Mouse (Mus musculus) kidney, postnatal 10 days (tissue): ENCODE measurements around the gene Hoxb9.

Source experiments
- DNase-seq: peaks from one replicate; pipeline ENCODE4 v3.0.0; 2021; ENCODE audit warnings: mixed read lengths

Gene Hoxb9

DNA sequence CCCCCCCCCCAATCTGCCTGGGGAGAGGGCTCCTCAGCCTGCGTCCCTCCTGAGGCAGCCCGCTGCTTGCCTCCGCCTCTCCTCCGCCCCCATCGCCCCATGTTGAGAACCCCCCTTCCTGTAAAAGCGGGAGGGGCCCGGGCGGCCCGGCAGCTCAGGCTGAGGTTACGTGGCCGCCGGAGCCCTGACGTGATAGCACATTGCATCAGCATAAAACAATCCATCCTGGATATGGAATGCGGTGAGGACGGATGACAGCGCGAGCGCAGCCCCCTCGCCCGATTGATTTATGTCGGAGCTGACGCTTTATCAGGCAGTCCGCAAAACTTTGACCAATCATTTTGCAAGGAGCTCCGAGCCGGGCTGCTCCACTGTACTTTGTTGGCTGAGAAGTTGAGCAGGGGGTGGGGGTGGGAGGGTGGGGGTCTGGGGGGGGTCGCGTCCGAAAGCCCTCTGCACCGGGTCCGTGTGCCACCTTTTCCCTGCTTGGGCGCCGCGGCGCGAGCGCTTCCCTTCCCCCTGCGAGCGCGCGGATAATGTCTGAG lies at the start of gene Hoxb9:
Hoxb9 (plus strand) TSS at position 462 of the 545 bp plus-strand sequence.
- DNase-seq = peak; percentile 86

DNA sequence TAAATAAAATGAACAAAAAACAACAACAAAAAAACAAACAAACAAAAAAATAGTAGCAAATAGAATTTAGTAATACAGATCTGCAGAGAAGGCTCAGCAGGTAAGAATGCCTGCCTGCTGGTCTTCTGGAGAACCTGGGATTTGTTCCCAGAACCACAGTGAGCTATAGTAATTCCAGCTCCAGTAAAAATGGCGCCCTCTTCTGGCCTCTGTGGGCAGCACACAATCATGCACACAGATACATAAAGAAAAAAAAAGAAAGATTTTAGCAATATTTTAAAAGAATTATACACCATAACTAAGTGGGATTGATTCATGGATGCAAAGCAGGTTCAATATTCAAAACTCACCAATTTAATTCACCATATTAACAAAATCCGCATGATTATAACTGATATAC lies 47.4 kb upstream of the Hoxb9 start:
- DNase-seq = no peak

DNA sequence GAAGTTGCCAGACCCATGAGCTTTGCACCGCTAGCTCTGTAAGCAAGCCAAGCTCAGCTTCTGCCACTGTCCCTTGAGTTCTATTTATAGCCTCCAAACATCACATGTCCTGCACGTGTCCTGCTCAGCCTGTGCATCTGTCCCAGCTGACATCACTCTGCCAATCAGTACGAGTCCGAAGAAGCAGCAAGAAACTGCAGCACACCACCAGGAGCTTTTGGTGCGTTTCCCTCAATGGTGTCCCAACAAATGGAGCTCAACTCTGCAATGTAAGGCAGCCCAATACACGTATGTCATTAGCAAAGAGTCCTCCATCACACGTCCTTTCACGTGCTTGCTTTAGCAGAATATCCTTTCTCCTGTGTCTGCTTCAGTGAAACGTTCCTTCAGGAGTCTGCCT lies 43.6 kb upstream of the Hoxb9 start:
- no peak for DNase-seq

DNA sequence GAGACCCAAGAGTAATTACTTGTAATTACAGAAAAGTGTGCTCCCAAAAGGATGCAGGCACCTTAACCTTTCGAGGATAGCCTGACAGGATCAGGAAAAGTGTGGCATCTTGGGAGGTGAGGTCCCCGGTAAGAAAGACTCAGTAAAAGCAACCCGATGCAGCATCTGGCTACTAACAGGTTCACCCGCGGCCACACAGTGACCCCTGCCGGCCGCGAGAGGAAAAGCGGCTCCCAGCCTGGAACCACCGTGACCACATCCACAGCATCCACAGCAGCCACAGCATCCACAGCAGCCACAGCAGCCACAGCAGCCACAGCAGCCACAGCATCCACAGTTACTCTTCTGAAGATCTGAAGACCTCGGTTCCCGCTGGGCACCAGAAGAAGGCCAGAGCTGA lies 36.4 kb upstream of the Hoxb9 start:
- peak; percentile 73 for DNase-seq

DNA sequence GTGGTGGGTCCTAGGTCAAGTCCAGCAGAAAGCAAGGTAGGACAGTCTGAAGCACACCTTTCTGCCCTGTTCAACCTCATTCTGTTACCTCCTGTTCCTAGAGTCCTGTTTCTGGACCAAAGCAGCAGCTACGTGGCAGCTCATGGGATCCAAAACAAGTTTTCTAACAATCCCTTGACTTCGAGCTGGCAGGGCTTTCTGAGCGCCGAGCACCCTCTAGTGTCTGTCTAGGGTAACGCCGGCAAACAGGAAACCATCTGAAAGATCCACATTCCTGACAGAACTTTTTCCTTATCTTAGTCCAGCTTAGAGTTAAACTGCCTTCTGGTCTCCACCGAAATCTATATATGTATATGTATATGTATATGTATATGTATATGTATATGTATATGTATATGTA lies 31.0 kb upstream of the Hoxb9 start:
- DNase-seq = peak; percentile 75

DNA sequence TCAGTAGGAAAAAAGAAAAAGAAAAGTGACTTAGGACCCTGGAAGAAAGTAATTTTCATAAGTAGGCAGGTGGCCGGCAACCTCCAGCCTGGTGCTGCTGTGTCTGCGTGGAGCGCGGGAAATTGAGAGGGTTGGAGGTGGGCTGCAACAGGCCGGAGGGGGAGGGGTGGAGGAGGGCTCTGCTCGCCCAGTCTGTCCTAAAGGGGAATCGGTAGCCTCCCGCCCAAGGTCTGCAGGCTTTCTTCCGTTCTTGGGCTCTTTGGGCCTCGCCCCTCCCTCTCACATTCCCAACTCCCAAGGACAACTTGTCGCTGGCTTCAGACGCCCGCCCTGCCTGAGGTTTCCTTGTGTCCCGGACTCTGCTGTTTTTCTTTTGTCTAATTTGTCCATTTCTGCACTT lies 20.4 kb upstream of the Hoxb9 start:
- peak; percentile 83 for DNase-seq

DNA sequence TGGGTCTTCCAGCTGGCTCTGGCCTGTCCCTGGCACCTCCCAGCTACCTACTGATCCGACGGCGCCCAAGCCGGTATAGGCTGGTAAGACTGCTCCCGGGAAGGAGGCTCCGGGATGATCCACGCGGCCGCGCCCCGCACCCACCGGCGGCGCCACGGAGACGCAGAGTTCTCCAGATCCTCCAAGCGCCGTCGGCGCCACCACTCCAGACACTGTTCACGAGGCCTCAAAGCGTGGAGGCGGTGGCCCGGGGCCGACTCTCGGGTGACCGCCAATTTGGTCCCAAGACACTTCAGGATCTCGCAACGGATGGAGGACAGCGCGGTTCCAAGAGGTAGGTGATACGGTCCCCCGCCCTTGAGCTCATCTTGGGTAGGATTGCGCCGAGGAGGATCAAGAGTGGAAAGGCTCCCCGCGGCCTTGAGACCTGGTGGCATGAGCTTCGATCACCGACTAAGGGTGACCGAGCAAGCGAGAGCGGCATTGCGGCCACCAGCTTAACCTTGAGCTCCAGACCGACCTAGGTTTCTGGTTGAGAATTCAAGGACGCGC lies 19.7 kb upstream of the Hoxb9 start:
- peak; percentile 68 for DNase-seq

DNA sequence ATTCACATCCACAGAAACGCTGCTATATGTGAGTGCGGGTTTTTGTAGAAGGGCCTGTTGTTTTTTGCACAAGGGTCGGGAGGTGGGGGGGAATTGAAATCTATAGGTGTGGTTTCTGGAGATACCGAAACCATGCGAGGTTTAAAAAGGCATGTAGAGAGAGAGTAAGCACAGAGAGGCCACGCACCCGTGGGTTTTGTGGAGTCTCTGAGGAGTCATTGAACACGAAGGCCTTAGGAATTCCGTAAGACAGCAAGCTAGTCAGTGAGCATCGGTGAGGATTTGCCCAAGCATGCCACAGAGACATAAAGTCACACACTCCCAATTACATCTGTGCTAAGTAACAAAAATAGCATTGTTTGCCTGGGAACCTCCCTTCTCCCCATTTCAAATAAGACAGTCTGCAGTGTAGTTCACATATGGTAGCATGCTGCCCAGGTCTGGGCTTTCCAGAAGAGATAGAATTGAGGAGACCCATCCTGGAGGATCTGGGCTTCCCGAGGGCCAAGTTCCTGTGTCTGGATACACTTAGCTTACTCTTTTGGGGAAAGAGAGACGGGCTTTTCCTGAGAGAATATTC lies 18.6 kb upstream of the Hoxb9 start:
- peak; percentile 19 for DNase-seq

DNA sequence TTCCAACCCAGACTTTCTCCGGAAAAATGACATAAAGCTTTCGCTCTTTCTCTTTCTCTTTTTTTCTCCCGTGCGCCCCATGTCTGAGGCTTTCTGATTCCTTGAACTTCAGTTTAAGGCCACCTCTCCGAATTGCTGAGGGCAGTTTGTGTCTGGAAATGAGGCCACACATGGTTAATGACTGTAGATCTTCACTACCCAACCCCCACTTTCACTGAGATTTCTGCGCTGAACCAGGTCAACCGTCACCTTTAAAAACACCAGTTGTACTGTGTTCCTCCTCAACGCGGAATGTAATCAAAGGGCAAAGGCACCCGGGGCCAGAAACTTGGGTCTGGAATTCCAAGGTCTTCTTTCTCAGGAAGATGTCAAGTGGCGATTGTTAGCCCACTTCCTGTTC lies 17.0 kb upstream of the Hoxb9 start:
- DNase-seq = peak; percentile 64

DNA sequence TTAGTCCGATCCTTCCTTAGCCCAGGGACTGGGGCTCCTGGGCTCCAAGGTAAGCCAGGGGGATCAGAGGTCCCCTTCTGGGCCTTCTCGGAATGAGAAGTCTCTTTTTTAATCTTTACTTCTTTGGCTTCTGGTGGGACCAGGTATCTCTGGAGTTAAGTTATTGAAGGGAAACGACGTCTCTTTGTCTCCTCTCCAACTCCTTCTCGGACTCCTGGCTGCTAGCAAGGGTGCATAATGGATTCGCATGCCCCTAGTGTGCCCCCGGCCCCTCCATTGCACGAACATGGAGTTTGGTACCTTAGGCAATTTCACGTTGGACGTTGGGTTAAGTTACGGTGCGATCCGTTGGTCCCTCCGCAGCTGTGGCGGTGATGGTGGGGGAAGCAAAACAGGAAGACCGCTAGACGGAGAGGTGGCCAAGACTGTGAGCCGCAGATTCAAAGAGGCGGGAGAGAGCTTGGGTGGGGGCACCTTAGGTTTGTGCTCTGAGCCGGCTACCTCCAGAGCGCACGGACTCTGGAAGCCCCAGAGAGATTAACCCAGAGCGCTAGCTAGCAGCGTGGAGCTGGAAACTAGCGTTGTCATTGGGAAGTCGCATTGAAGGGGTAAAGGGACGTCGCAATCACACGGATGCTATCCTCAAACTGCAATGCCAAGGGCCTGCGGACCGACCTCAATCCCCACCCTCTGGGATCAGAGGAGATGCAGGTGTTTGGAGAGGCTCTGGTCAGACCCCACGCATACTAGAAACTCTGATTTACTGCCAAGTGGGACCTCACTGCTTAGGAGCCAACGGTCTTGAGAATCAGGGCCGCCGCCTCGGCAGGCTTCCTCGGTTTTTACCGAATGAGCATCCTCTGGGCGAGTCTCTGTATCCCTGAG lies 15.9 kb upstream of the Hoxb9 start:
- DNase-seq = peak; percentile 49

DNA sequence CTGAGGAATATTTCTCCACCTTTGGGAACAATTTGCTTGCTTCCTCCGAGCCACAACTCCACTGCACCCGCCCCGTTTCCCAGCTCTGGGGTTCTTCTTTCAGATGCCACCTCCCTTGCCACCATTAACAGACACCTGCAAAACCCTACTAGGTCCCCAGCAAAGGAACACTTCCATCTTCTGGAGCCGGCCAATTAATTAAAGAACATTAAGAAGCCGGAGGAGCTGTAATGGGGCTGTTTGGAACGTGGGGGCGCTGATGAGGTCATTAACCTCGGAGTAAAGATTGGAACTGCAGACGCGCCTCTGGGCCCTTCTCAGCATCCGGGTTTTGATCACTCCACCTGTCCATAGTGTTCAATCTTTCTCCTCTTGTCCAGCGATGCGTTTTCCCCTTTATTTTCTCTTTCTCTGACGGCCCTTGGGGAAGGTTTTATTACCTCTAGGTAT lies 15.2 kb upstream of the Hoxb9 start:
- no peak for DNase-seq

DNA sequence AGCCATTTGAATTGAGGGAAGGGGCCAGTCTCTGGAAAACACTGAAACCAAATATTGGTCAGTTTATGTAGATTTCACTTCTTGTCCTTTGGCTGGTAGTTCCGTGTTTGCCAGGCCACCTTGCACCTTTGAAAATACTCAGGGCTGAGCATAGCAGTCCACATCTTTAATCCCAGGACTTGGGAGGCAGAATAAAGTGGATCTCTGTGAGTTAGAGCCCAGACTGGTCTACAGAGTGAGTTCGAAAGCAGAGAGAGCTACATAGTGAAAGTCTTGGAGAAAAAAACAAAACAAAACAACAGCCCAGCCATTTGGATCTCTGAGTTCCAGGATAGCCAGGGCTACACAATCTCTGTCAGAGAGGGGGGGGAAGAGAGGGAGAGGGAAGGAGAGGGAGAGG lies 14.1 kb upstream of the Hoxb9 start:
- DNase-seq = no peak

DNA sequence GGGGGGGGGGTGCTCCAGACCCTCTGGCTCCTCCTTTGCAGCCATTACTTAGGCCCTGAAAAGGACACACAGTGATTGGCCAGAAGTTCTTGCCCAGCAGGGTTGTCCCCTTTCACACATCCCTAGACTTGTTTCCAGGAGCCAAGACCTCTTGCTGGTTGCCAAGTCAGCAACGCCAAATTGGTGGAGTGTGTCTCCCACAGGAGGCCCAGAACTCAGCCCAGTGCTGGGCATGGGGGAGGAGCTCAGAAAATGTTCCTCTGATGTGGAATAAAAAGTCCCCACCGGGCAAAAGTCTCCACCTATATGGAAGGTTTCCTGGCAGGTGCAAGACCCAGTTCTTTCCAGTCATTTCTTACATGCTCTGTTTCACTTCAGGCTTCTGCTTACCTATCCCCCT lies 12.2 kb upstream of the Hoxb9 start:
- peak; percentile 76 for DNase-seq

DNA sequence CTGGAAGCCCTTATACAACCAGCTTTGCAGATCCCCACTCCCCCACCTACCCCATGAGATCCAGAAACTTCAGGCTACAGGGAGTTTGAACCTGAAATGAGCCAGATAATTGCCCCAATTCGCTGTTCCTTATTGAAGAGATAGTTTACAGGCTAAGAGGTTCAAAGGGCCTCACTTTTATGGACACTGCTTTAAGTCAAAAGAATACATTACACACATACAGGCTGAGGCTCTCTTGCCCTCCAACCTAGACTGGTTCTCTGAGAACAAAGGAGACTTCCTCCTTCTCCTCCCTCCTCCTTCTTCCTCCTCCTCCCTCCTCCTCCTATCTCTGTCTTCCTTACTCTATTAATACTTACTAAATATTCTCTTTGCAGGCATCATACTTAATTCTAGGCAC lies 11.7 kb upstream of the Hoxb9 start:
- DNase-seq = no peak

DNA sequence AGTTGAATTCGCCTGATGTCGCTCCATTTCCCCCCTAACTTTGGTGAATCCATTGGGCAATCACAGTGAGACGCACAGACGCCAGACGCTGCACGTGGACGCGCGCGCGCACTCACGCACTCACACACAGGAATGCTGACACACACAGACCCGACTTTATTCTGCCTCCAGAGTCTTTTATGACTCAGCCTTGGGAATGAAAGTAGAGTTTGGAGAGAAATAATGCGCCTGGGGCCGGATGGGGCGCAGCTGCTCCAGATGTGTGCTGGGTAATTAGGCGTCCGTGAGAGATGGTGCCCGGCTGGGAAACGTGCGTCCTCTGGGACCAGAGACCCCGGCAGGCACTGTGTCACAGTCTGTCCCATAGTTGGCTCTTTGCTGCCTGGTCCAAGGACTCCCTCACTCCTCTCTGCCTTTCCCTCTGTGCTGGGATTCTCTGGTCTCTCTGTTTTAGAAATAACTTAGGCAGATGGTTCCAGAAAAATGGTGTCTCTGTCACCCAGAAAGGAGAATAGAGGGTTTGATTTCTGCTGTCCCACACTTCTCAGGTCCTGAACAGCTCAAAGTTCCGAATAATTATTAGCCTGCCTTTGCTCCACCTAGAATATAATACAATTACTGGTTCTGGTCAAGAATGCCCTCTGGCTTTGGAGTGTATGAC lies 10.8 kb upstream of the Hoxb9 start:
- peak; percentile 64 for DNase-seq

DNA sequence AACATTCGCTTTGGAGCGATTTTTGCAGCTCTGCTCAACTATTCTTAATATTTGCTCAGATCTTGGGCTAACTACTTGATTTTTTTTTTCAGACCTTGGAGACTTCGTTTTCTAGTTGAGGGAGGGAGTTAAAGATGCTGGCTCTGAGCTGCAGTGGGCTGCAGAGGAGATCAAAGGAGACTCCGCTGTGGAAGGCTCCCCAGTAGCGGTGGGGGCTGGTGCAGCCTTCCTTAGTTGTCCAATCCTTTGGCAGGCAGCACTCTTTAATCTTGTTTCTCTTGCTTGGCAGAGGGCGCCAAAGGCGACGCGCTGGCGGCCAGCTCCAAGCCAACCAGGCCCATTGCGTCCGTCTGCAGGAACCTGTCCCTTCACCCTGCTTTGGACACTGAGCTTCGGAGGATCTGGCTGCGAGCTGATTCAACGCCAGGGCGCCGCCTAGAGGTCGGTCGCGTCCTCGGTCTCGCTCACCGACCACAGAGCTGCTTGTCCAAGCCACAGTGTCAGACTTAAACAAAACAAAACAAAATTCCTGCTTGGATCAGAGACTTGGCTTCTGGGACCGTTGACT lies 9.8 kb upstream of the Hoxb9 start:
- peak; percentile 95 for DNase-seq

DNA sequence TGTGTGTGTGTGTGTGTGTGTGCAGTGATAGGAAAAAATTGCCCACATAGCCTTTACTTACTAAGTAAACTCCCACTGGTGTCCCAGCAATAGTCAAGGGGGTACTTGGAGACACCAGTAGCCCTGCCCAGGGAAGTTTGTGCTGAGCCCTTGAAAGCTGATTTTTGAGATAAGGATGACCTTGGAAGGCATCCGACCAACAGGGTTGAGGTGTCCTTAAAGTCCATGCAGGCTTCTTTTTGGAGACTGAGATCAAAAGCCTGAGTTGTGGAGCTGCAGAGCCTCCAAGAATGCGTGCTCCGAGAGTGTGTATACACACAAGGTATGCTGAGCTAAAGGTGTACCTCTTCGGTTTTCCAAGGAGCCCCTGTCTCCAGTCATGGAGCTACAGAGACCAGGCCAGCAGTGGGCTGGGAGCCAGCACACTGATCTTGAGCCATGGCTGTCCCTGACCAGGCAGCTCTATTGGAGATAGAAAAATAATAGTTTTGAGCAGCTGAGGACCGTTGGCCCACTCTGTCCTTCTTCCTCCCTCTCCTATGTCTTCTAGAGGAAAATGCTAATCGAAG lies 8.9 kb upstream of the Hoxb9 start:
- DNase-seq = no peak

DNA sequence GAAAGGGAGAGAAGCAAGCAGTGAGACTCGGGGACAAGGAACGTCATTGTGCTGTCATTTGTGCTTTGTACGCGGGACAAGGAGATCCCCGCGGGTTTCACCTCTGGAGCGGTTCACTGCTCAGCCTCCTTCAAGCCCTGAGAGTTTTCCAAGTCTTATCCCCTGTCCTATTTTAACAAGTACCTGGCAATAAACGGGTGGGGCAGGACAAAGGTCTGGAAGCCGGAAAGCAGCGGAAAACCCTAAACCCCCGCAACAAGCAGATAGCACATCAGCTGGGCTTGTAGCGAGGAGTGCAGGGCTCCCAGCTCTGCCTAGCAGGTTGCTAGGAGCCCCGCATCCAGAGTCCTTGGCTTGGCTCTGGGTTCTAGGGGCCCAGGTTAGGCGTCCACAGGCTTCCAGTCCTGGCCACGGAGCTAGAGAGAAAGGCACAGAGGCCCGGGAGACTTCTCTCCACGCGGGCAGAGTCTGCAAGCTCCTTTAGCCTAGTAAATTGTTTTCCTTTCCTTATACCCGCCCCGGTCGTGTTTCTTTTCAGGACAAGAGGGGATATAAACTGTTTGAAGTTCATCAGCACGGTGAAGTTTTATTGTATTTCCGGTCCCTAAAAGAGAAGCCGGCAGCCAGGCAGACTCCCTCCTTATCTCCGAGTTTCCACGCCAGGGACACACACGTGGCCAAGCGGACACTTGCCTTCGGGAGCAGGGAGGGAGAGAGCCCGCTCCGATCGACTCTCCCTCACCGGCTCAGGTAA lies 7.4 kb upstream of the Hoxb9 start:
- DNase-seq = no peak

DNA sequence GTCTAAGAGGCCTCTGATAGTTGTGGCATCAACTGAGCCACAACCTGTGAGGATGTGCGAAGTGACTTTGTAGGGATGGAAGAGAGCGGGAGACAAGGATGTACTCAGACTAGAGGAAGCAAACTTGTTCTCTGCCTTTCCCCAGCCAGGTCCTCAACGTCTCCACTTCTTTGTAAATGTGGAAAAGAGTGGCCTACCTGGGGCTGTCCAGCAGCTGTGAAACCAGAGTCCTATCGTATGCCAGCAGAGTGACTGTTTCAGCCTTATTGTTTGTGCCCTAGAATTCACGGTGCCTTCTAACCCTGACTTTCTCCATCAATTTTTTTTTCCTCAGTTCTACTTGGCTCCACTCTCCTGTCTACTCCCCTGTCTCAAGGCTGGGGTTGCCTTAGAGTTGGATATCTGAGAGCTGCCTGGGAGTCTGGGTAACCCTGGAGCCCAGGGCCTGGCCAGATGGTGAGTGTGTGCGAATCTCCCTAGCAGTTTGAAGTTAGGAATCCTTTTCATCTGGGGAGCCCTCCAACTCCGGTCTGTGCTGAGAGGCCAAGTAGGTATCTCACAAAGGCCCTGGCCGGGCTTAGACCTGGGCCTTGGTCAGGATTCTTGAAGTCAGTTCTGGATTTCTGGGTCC lies 6.8 kb upstream of the Hoxb9 start:
- DNase-seq = no peak

DNA sequence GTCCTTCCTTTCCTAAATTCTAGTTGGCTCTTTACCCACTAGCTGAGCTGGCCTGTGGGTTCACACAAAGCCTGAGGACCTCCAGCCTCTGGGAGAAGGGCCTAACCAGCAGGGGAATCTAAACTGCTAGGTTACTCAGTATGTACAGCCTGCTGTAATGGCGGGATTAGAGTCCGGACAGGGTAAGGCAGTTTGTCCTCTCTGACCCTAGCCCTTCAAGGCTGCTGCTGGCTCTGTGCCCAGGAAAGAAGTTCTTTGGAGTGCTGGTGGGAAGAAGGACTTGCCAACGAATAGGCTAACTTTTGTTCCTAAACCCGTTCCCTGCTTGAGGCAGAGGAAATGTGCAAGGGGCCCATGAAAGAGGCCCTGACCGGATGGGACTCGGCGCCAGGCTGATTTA lies 5.3 kb upstream of the Hoxb9 start:
- DNase-seq = peak; percentile 90
